Mouse (Mus musculus) heart, embryonic 11.5 days (tissue): Measurements from ENCODE around the gene Adcyap1. TPM values are rescaled to one million over a fixed set of nuclear protein-coding genes. Genes with fewer than 3 reads are reported as not detected.

ENCODE experiments used
- ATAC-seq: fragments of 200-750 bp; cut with Nextera tagmentation; replicated peaks from 2 replicates; pipeline ENCODE4 v1.8.0; 2017; ENCODE audit warnings: moderate library complexity; ENCODE audit not compliant: insufficient number of reproducible peaks, low FRiP score, low TSS enrichment
- H3K27ac ChIP-seq: fragments of 300-500 bp; sonication (generic); 2 replicates; pipeline ENCODE4 v1.5.1; 2014; ENCODE audit warnings: mild to moderate bottlenecking, low read depth, low read length
- H3K27me3 ChIP-seq: fragments of 300-500 bp; sonication (generic); 2 replicates; pipeline ENCODE4 v1.6.1; 2014; ENCODE audit warnings: mild to moderate bottlenecking, low read length, mixed read lengths; ENCODE audit not compliant: control insufficient read depth, insufficient read depth
- H3K36me3 ChIP-seq: fragments of 300-500 bp; sonication (generic); 2 replicates; pipeline ENCODE4 v1.6.1; 2014; ENCODE audit warnings: mild to moderate bottlenecking, low read length, moderate library complexity, mixed read lengths; ENCODE audit not compliant: control insufficient read depth, insufficient read depth
- H3K4me1 ChIP-seq: fragments of 300-500 bp; sonication (generic); 2 replicates; pipeline ENCODE4 v1.6.1; 2014; ENCODE audit warnings: low read length; ENCODE audit not compliant: control insufficient read depth, insufficient read depth
- H3K4me2 ChIP-seq: fragments of 300-500 bp; sonication (generic); 2 replicates; pipeline ENCODE4 v1.6.1; 2014; ENCODE audit warnings: mild to moderate bottlenecking, moderate library complexity
- H3K4me3 ChIP-seq: fragments of 300-500 bp; sonication (generic); 2 replicates; pipeline ENCODE4 v1.5.1; 2014; ENCODE audit warnings: low read depth, low read length
- H3K9ac ChIP-seq: fragments of 300-500 bp; sonication (generic); 2 replicates; pipeline ENCODE4 v1.6.1; 2014; ENCODE audit warnings: mild to moderate bottlenecking, low read depth, low read length, moderate library complexity
- H3K9me3 ChIP-seq: fragments of 300-500 bp; sonication (generic); replicated peaks from 2 replicates; pipeline ENCODE4 v1.6.1; 2016; ENCODE audit warnings: low read length; ENCODE audit not compliant: control insufficient read depth
- WGBS: fragments of 180-500 bp; shearing (Covaris S2); extraction: QIAGEN DNeasy Blood & Tissue Kit; methylation state at CpG from one replicate; pipeline ENCODE4 v1.1.7; 2014; ENCODE audit not compliant: insufficient replicate concordance; 5-methylcytosine and 5-hydroxymethylcytosine counted together
- polyA plus RNA-seq: library from polyadenylated mRNA; unstranded; fragments of >200 nt; fragmentation: Nextera tagmentation; extraction: Ambion mirVana; gene quantifications from 2 replicates; pipeline ENCODE4 v1.2.1, GENCODE M21; 2014

Adcyap1 gene
- 0.10 TPM in 2 replicates for polyA plus RNA-seq

- Histone ChIP-seq H3K9me3 (no peaks in the 10 kb centered on the region), H3K27ac (no peak within 1 kb of the TSS), H3K27me3 (peaks cover 55% of the 10 kb centered on the region), H3K4me3 (no peak within 1 kb of the TSS), H3K36me3 (no peaks in the 10 kb centered on the region), H3K9ac (no peak within 1 kb of the TSS), H3K4me2 (no peak within 1 kb of the TSS), H3K4me1 (peaks cover 11% of the 10 kb centered on the region; the same call in 1 of the 2 replicates)
- ATAC-seq: no peak
- 25% methylated on average over 10 of the region's 10 CpGs for WGBS
These were observed at the start of gene Adcyap1 for GRCm38 (mm10) chr17:93198717-93199116. Gene Adcyap1 (plus strand): TSS chr17:93199017.

DNA sequence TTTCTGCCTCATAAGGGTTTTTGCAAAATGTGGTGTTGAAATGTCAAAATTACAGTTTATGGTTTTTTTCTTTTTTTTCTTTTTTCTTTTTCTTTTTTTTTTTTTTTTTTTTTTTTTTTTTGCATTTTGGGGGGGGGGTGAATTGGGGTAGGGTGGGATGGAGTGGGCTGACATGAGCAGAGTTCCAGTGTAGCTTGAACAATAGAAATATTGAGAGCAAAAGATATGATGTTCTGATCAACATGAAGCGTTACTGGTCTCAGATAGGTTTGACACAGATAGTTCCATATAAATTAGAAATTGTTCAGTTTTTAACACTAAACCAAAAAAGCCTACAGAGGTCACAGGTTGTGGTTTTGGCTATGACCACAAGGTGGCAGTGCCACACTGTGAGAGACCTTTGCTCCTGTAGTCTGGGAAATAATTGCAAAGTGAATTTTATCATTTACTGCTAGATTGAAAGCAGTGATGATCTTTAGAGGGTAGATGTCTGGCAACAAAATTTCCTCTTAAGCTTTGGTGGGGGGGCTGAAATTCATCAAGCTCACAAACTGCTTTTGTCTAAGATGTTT, 40.5 kb upstream of the Adcyap1 start:
- Histone ChIP-seq H3K4me3 (no peak overlapping the region), H3K4me1 (no peaks in the 10 kb centered on the region), H3K9me3 (no peaks in the 10 kb centered on the region), H3K4me2 (no peak overlapping the region), H3K36me3 (no peaks in the 10 kb centered on the region), H3K27me3 (no peaks in the 10 kb centered on the region), H3K9ac (no peak overlapping the region), H3K27ac (no peak overlapping the region)
- no peak for ATAC-seq
- 29% methylated on average over 1 of the region's 1 CpGs for WGBS

GRCm38 (mm10) chr17:93169572-93169971, 29.2 kb upstream of the Adcyap1 start:
- Histone ChIP-seq H3K9me3 (no peaks in the 10 kb centered on the region), H3K27me3 (no peaks in the 10 kb centered on the region), H3K4me2 (no peak overlapping the region), H3K36me3 (no peaks in the 10 kb centered on the region), H3K4me1 (no peaks in the 10 kb centered on the region), H3K4me3 (no peak overlapping the region), H3K27ac (no peak overlapping the region), H3K9ac (no peak overlapping the region)
- ATAC-seq: no peak

GRCm38 (mm10) chr17:93196846-93197245, 2.0 kb upstream of the Adcyap1 start:
- no peak overlapping the region for H3K4me2 ChIP-seq
- peaks cover 39% of the 10 kb centered on the region for H3K27me3 ChIP-seq
- H3K27ac ChIP-seq: no peak overlapping the region
- H3K4me3 ChIP-seq: no peak overlapping the region
- ATAC-seq: no peak
- 54% methylated on average over 2 of the region's 2 CpGs for WGBS
- H3K4me1 ChIP-seq: no peaks in the 10 kb centered on the region
- H3K36me3 ChIP-seq: no peaks in the 10 kb centered on the region
- no peak overlapping the region for H3K9ac ChIP-seq
- no peaks in the 10 kb centered on the region for H3K9me3 ChIP-seq

GRCm38 (mm10) chr17:93198213-93198612, 604 bp upstream of the Adcyap1 start:
- no peak overlapping the region for H3K27ac ChIP-seq
- 10% methylated on average over 4 of the region's 4 CpGs for WGBS
- no peak overlapping the region for H3K9ac ChIP-seq
- no peak overlapping the region for H3K4me2 ChIP-seq
- ATAC-seq: no peak
- peaks cover 51% of the 10 kb centered on the region for H3K27me3 ChIP-seq
- no peak overlapping the region for H3K4me3 ChIP-seq
- H3K36me3 ChIP-seq: no peaks in the 10 kb centered on the region
- peaks cover 9% of the 10 kb centered on the region; the same call in 1 of the 2 replicates for H3K4me1 ChIP-seq
- no peaks in the 10 kb centered on the region for H3K9me3 ChIP-seq

DNA sequence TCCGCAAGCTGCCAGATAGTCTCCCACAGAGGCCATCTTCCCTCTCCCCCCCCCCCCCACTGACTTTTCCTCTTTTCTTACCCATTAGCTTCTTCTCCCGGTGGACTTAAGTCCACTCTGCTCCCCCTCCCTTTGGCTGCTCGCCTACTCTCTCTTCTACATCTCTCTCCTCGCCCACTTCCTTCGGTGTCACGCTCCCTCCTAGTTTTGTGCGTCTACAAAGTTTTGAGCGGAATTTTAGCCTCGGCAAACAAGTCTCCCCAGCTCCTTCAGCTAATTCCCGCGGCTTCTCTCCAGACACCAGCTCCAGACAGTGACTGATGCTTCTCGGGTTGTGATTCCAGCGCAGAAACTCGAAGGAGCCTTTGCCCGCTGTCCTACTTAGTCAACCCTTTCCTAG, 401 bp downstream of the Adcyap1 start:
- no peaks in the 10 kb centered on the region for H3K36me3 ChIP-seq
- H3K4me1 ChIP-seq: peaks cover 11% of the 10 kb centered on the region; the same call in 1 of the 2 replicates
- H3K4me3 ChIP-seq: no peak overlapping the region
- no peaks in the 10 kb centered on the region for H3K9me3 ChIP-seq
- H3K27me3 ChIP-seq: peaks cover 57% of the 10 kb centered on the region
- no peak overlapping the region for H3K9ac ChIP-seq
- ATAC-seq: no peak
- H3K27ac ChIP-seq: no peak overlapping the region
- WGBS: 6% methylated on average over 15 of the region's 15 CpGs
- H3K4me2 ChIP-seq: no peak overlapping the region

- peaks cover 11% of the 10 kb centered on the region; the same call in 1 of the 2 replicates for H3K4me1 ChIP-seq
- no peaks in the 10 kb centered on the region for H3K36me3 ChIP-seq
- peaks cover 61% of the 10 kb centered on the region for H3K27me3 ChIP-seq
- no peaks in the 10 kb centered on the region for H3K9me3 ChIP-seq
- no peak overlapping the region for H3K27ac ChIP-seq
- WGBS: 3% methylated on average over 9 of the region's 9 CpGs
- no peak for ATAC-seq
- no peak overlapping the region for H3K9ac ChIP-seq
- no peak overlapping the region for H3K4me2 ChIP-seq
- no peak overlapping the region for H3K4me3 ChIP-seq
These were observed 930 bp downstream of the Adcyap1 start for GRCm38 (mm10) chr17:93199747-93200146.

GRCm38 (mm10) chr17:93200386-93201264, 1.8 kb downstream of the Adcyap1 start:
- no peak overlapping the region for H3K27ac ChIP-seq
- peaks cover 11% of the 10 kb centered on the region; the same call in 1 of the 2 replicates for H3K4me1 ChIP-seq
- H3K9ac ChIP-seq: no peak overlapping the region
- peak overlapping the region; percentile 19; the same call in 1 of the 2 replicates for H3K4me3 ChIP-seq
- peaks cover 65% of the 10 kb centered on the region for H3K27me3 ChIP-seq
- WGBS: 3% methylated on average over 29 of the region's 29 CpGs
- H3K36me3 ChIP-seq: no peaks in the 10 kb centered on the region
- peak overlapping the region; percentile 47 for H3K4me2 ChIP-seq
- no peaks in the 10 kb centered on the region for H3K9me3 ChIP-seq
- ATAC-seq: no peak
